Mouse (Mus musculus): ENCODE results near the gene Sec14l3. TPM values are rescaled to one million over a fixed set of nuclear protein-coding genes. Genes with fewer than 3 reads are reported as not detected.
"Not testable (repeated sequence)": the region's sequence is repeated elsewhere in the genome, so short reads cannot be mapped to it uniquely, and the experiment has no call there.

Gene Sec14l3
- total and polyA plus RNA-seq, 2 experiments from 2014 or later: 1.8 to 5.1 TPM

DNA sequence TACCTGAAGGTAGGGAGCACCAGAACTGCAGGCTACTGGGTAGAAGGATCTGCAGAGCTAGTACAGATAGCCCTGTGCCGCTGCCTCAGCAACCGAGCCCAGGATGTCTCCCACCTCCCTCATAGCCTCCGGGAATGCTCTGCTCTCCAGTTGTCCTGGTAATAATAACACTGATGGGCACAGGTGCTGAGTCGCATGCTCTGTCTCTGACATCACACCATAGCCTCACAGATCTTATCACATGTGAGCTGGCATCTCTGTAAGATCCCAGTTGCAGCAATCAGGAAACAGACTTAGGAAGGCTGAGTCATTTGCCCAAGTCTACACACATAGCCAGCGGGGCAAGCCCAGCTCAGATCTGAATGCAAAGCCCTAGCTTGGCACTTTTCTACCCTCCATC, 37.2 kb downstream of the Sec14l3 start:
- DNase-seq (ENCODE audit: low spot score) (no peak), ATAC-seq (ENCODE audit: low FRiP score) (no peak)
- Histone ChIP-seq H3K4me3 (ENCODE audit: low read depth, low read length) (no peak overlapping the region), H3K27ac (ENCODE audit: low read depth, low read length) (no peak overlapping the region), H3K27me3 (ENCODE audit: insufficient read depth, low read length) (no peaks in the 10 kb centered on the region), H3K4me1 (ENCODE audit: insufficient read depth, low read length) (peaks cover 3% of the 10 kb centered on the region; the same call in 1 of the 2 replicates), H3K36me3 (ENCODE audit: insufficient read depth, low read length) (peaks cover 18% of the 10 kb centered on the region; the same call in 1 of the 2 replicates), H3K9ac (replicated peaks; ENCODE audit: low read length, poor library complexity, severe bottlenecking) (no peak overlapping the region), H3K9me3 (ENCODE audit: low read length) (no peaks in the 10 kb centered on the region), H3K4me2 (ENCODE audit: low read depth, low read length, poor library complexity, severe bottlenecking) (no peak overlapping the region)
- no peak for TF ChIP-seq CTCF (IDR thresholded peaks at IDR 0.05)
- WGBS: 89% methylated on average over 5 of the region's 5 CpGs

DNA sequence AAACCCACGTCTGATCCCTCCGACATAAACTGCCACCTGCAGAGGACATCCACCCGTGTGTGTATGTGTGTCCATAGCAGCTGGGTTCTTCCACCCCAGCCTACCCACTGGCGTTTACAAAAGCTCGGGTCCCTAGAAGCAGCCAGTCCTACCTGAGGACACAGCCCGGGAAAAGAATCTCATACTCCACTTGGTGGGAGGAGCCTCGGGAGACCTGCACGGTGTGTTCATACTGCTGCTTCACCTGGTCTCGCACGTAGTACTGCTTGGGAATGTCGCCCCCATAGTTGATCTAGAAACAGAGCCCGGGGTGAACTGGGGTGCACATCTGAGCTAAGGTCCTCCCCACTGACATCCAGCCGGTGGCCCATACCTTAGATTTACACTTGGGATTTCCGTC, 38.9 kb downstream of the Sec14l3 start:
- Histone ChIP-seq H3K4me2 (ENCODE audit: low read depth, low read length, poor library complexity, severe bottlenecking) (no peak overlapping the region), H3K27ac (ENCODE audit: low read depth, low read length) (no peak overlapping the region), H3K4me1 (ENCODE audit: insufficient read depth, low read length) (no peaks in the 10 kb centered on the region), H3K4me3 (ENCODE audit: low read depth, low read length) (no peak overlapping the region), H3K9ac (replicated peaks; ENCODE audit: low read length, poor library complexity, severe bottlenecking) (no peak overlapping the region), H3K36me3 (ENCODE audit: insufficient read depth, low read length) (peaks cover 22% of the 10 kb centered on the region), H3K9me3 (ENCODE audit: low read length) (no peaks in the 10 kb centered on the region), H3K27me3 (ENCODE audit: insufficient read depth, low read length) (no peaks in the 10 kb centered on the region)
- DNase-seq (ENCODE audit: low spot score) (no peak), ATAC-seq (ENCODE audit: low FRiP score) (no peak)
- WGBS: 87% methylated on average over 14 of the region's 14 CpGs
- no peak for TF ChIP-seq CTCF (IDR thresholded peaks at IDR 0.05)

DNA sequence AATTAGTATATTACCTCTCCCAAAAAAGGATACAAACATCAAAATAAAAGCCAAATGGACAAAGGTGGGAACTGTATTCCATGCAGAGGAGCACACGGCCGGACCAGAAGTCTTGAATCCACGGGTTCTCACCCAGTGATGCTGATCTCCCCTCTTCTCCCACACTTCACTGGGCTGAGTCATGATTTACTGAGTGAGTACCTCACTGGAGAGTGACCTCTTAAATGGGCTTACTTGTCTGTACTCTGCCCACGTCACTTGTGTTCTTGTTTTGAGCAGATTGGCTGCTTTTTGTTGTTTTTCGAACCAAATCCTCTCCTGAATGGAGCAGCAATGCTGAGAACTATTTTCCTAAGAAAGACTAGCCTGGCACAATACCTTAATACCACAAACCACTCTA, 40.3 kb downstream of the Sec14l3 start:
- Histone ChIP-seq H3K9ac (replicated peaks; ENCODE audit: low read length, poor library complexity, severe bottlenecking) (no peak overlapping the region), H3K4me2 (ENCODE audit: low read depth, low read length, poor library complexity, severe bottlenecking) (no peak overlapping the region), H3K27ac (ENCODE audit: low read depth, low read length) (no peak overlapping the region), H3K27me3 (ENCODE audit: insufficient read depth, low read length) (no peaks in the 10 kb centered on the region), H3K4me3 (ENCODE audit: low read depth, low read length) (no peak overlapping the region), H3K9me3 (ENCODE audit: low read length) (no peaks in the 10 kb centered on the region), H3K36me3 (ENCODE audit: insufficient read depth, low read length) (peaks cover 30% of the 10 kb centered on the region), H3K4me1 (ENCODE audit: insufficient read depth, low read length) (no peaks in the 10 kb centered on the region)
- 86% methylated on average over 5 of the region's 5 CpGs for WGBS
- DNase-seq (ENCODE audit: low spot score) (no peak), ATAC-seq (ENCODE audit: low FRiP score) (no peak)
- no peak for TF ChIP-seq CTCF (IDR thresholded peaks at IDR 0.05)

- H3K27me3 ChIP-seq (ENCODE audit: insufficient read depth, low read length): no peaks in the 10 kb centered on the region
- 84% methylated on average over 6 of the region's 6 CpGs for WGBS
- no peak overlapping the region for H3K9ac ChIP-seq (replicated peaks; ENCODE audit: low read length, poor library complexity, severe bottlenecking)
- H3K9me3 ChIP-seq (ENCODE audit: low read length): no peaks in the 10 kb centered on the region
- H3K36me3 ChIP-seq (ENCODE audit: insufficient read depth, low read length): peaks cover 35% of the 10 kb centered on the region
- no peak for TF ChIP-seq CTCF (IDR thresholded peaks at IDR 0.05)
- H3K27ac ChIP-seq (ENCODE audit: low read depth, low read length): no peak overlapping the region
- DNase-seq (ENCODE audit: low spot score) (no peak), ATAC-seq (ENCODE audit: low FRiP score) (no peak)
- no peak overlapping the region for H3K4me2 ChIP-seq (ENCODE audit: low read depth, low read length, poor library complexity, severe bottlenecking)
- H3K4me3 ChIP-seq (ENCODE audit: low read depth, low read length): no peak overlapping the region
- H3K4me1 ChIP-seq (ENCODE audit: insufficient read depth, low read length): no peaks in the 10 kb centered on the region
Measured at GRCm38 (mm10) chr11:4105444-4105843, 40.8 kb downstream of the Sec14l3 start.

GRCm38 (mm10) chr11:4107901-4108300, 43.3 kb downstream of the Sec14l3 start:
- not testable (repeated sequence) for DNase-seq (ENCODE audit: low spot score); ATAC-seq (ENCODE audit: low FRiP score); H3K27ac ChIP-seq (ENCODE audit: low read depth, low read length); H3K4me2 ChIP-seq (ENCODE audit: low read depth, low read length, poor library complexity, severe bottlenecking); H3K9me3 ChIP-seq (ENCODE audit: low read length); H3K4me1 ChIP-seq (ENCODE audit: insufficient read depth, low read length); H3K9ac ChIP-seq (replicated peaks; ENCODE audit: low read length, poor library complexity, severe bottlenecking); H3K4me3 ChIP-seq (ENCODE audit: low read depth, low read length); H3K27me3 ChIP-seq (ENCODE audit: insufficient read depth, low read length)
- WGBS: 95% methylated on average over 6 of the region's 6 CpGs
- peaks cover 37% of the 10 kb centered on the region for H3K36me3 ChIP-seq (ENCODE audit: insufficient read depth, low read length)

DNA sequence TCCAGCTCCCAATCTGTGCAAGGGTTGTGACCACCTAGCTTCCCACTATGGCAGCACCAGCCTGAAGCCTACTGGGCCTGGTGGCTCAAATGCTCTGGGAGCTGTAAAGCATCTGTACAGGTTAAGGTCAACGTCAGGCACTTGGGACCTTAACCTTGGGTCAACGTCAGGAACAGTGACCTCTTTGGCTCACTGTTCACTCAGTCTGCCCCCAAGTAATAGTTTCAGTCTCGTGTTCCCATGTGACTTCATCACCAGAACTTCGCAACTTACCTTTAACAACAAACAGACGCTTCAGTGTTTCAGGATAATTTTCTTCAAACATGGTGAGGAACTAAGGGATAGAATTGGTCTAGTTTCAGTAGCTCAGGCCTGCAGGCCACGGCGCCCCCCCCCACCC, 44.0 kb downstream of the Sec14l3 start:
- no peak for TF ChIP-seq CTCF (IDR thresholded peaks at IDR 0.05)
- H3K27me3 ChIP-seq (ENCODE audit: insufficient read depth, low read length): no peaks in the 10 kb centered on the region
- H3K27ac ChIP-seq (ENCODE audit: low read depth, low read length): no peak overlapping the region
- no peaks in the 10 kb centered on the region for H3K9me3 ChIP-seq (ENCODE audit: low read length)
- H3K4me2 ChIP-seq (ENCODE audit: low read depth, low read length, poor library complexity, severe bottlenecking): no peak overlapping the region
- ATAC-seq (ENCODE audit: low FRiP score) (no peak), DNase-seq (ENCODE audit: low spot score) (no peak)
- WGBS: 89% methylated on average over 7 of the region's 7 CpGs
- no peak overlapping the region for H3K9ac ChIP-seq (replicated peaks; ENCODE audit: low read length, poor library complexity, severe bottlenecking)
- H3K36me3 ChIP-seq (ENCODE audit: insufficient read depth, low read length): peaks cover 30% of the 10 kb centered on the region
- no peaks in the 10 kb centered on the region for H3K4me1 ChIP-seq (ENCODE audit: insufficient read depth, low read length)
- H3K4me3 ChIP-seq (ENCODE audit: low read depth, low read length): no peak overlapping the region
